Mouse (Mus musculus) megakaryocyte-erythroid progenitor cell, adult 5-6 weeks (primary cell): Measurements from ENCODE around the gene Spata31d1d. TPM values are rescaled to one million over a fixed set of nuclear protein-coding genes. Genes with fewer than 3 reads are reported as not detected.

Experiments used
- ATAC-seq: replicated peaks from 2 replicates; pipeline ENCODE4 v1.8.0; 2016; ENCODE audit warnings: mild to moderate bottlenecking, inconsistent platforms; ENCODE audit not compliant: severe bottlenecking, poor library complexity, low FRiP score, low TSS enrichment
- total RNA-seq, 2 experiments: library from RNA; stranded (forward) in 1 of 2; stranded (reverse) in 1 of 2; fragments of 200-1000, 215-1000 nt in 1 of 2; fragments of >200 nt in 1 of 2; fragmentation: Nextera tagmentation in 1 of 2; gene quantifications; 2 replicates each; pipeline ENCODE4 v1.2.3; 2014 to 2017

Spata31d1d gene
- total RNA-seq, 2 experiments from 2014 or later, result 0.42 TPM; not detected in 1

DNA sequence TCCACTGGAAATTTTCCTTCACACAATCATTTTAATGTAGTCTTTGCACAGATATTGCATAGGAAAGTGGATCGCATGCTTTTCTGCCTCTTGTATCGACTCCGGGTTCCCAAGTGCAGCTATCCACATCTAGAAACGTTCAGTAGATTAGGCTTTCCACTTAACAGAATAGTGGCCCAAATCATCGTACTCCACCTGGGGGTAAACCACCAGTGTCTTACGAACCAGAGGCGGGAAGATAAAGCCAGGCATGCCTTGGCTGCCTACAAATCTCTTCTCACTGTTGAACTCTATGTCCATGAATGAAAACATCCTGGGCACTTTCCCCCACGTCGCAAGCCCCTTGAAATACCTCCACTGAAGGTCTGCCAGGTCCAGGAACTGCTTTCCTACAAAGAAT, 42.2 kb downstream of the Spata31d1d start:
- ATAC-seq, result peak; percentile 74

DNA sequence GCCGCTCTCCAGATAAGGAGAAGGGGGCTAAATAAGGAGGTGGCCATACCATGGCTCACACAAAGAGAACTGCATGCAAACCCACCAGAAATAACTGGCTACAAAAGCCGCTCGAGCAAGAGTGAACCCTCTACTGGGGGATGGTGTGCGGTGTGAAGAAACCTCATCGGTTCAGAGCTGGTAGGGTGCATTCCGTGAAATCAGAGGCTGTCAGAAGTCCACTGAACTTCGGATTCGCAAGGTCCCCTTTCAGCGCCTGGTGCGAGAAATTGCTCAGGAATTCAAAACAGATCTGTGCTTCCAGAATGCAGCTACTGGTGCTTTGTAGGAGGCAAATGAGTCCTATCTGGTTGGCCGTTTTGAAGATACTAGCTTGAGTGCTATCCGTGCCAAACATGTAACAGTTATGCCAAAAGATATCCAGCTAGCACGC, 43.2 kb downstream of the Spata31d1d start:
- no peak for ATAC-seq

DNA sequence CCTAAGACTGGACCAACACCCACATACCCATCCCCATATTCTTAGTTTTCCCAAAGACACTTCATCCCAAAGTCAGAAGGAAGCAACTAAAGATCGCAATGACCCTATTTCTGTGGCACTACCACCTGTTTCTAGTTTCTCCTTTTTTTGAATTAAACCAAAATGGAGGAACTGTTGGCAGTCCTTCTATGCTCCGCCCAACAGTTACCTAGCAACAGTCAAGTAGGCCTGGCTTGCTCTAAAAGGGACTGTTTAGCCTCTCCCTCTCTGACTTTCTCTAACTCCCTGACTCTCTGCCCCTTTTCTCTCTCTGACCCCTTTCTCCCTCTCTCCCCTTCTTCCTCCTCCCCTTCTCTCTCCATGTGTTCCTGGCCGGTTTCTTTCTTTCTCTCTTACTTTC, 46.3 kb downstream of the Spata31d1d start:
- no peak for ATAC-seq

DNA sequence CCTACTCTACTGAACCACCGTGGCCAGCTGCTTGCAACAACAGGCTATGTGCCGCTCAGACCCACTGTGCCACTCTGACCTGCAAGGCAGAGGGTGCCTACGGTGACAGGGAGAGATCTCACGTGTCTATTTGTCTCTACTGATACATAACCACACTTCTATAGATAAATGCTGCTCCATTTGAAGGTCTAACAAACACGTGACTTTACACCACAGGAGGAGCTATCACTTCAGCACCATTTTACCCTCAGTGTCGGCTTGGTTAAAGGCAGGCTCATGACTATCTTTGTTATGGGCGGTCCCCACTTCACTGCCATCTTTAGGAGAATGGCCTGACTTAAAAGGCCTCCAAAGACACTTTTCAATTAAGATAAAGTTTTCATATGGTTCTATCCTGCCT, 48.9 kb downstream of the Spata31d1d start:
- peak; percentile 91 for ATAC-seq

DNA sequence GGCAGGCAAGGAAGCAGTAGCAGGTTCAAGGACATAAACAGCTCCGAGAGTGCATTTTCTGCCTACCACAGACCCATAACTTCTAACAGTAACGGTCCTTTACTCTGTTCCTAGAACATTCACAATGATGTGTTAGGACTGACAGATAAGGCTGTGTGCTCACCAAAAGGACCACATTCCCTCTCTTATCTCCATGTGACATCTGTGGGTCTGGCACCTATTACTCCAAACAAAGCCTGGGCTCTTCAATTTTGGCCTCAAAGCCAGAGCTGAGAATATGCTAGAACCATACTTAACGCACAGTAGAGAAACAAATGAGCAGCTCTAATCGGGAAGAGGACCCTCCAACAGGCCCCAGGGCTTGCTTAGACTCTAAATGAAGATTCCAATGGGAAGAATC, 51.6 kb downstream of the Spata31d1d start:
- no peak for ATAC-seq

DNA sequence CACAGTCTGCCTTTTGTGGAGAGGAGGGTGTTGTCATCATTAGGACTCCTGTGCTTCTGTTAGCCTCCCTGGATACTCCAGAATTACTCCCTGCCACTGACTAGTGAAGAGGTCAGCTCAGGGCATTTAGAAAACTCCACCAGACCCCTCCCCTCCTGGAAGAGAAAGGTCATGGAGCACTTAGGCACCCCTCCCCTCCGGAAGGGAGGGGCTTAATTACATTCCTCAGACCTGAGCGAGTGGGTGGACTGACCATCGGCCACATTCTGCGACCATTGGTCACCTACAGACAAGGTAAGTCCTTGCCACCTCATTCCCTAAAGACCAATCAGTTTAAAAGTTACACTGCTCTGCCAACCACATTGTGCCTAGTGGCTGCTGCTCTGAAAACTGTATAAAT, 52.2 kb downstream of the Spata31d1d start:
- no peak for ATAC-seq

DNA sequence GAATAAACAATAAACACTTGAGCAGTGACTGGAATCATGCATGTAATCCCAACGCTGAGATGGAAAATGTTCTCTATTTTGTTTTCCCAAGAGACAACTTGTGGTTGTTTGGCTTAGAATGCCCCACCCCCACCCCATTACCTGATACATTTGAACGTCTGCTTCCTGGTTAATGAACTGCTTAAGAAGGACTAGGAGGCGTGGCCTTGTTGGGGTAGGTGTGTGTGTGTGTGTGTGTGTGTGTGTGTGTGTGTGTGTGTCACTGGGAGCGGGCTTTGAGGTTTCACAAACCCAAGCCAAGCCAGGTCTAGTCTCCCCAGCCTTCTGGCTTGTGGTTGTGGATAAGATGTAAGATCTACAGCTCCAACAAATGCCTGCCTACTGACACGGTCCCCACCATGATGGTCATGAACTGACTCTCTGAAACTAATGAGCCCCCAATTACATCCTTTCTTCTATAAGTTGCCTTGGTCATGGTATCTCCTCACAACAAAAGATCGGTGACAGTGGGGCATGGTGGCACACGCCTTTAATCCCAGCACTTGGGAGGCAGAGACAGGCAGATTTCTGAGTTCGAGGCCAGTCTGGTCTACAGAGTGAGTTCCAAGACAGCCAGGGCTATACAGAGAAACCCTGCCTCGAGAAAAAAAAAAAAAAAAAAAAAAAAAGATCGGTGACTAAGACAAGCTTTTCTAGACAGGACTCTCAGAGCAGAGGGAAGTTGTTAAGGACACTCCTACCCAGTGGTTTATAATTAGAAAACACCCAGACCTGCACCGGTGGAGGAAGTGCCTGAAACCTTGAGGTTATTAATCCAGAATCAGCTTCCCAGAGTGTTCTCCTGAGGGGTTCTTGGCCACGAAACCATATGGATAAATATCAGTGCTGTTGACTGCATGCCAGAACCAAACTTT, 55.0 kb downstream of the Spata31d1d start:
- ATAC-seq, result no peak; the same call in 1 of the 2 replicates

Other genes starting within 250 kb of the Spata31d1d start
- 49.2 and 59.4 TPM in 2 replicates for gene Agtpbp1, start 146.5 kb downstream of the Spata31d1d start, total RNA-seq (2014; fragmentation: Nextera tagmentation)
- gene Agtpbp1, start 146.5 kb downstream of the Spata31d1d start, total RNA-seq (2017), result 67.9 and 69.6 TPM in 2 replicates
- 76.9 and 107 TPM in 2 replicates for gene Naa35, start 146.5 kb downstream of the Spata31d1d start, total RNA-seq (2014; fragmentation: Nextera tagmentation)
- gene Naa35, start 146.5 kb downstream of the Spata31d1d start, total RNA-seq (2017), result 38.5 and 58.0 TPM in 2 replicates
- 69.6 and 76.7 TPM in 2 replicates for gene Golm1, start 55.9 kb downstream of the Spata31d1d start, total RNA-seq (2014; fragmentation: Nextera tagmentation)
- gene Golm1, start 55.9 kb downstream of the Spata31d1d start, total RNA-seq (2017), result 101 and 137 TPM in 2 replicates
- not detected in 2 replicates for gene 4921517D22Rik, start 37.6 kb downstream of the Spata31d1d start, total RNA-seq (2014; fragmentation: Nextera tagmentation)
- not detected in 2 replicates for gene 4921517D22Rik, start 37.6 kb downstream of the Spata31d1d start, total RNA-seq (2017)
- 0.28 TPM in 1 of 2 replicates, not detected in the other for gene Spata31d1a, start 21.4 kb downstream of the Spata31d1d start, total RNA-seq (2014; fragmentation: Nextera tagmentation)
- not detected in 2 replicates for gene Spata31d1a, start 21.4 kb downstream of the Spata31d1d start, total RNA-seq (2017)
- not detected in 2 replicates for gene Spata31d1b, start 19.5 kb downstream of the Spata31d1d start, total RNA-seq (2014; fragmentation: Nextera tagmentation)
- not detected in 2 replicates for gene Spata31d1b, start 19.5 kb downstream of the Spata31d1d start, total RNA-seq (2017)
- not detected in 2 replicates for gene 1700014D04Rik, start 15.0 kb upstream of the Spata31d1d start, total RNA-seq (2014; fragmentation: Nextera tagmentation)
- gene 1700014D04Rik, start 15.0 kb upstream of the Spata31d1d start, total RNA-seq (2017), result 0.19 and 0.38 TPM in 2 replicates
- gene Isca1, start 38.1 kb upstream of the Spata31d1d start, total RNA-seq (2014; fragmentation: Nextera tagmentation), result 160 and 164 TPM in 2 replicates
- gene Isca1, start 38.1 kb upstream of the Spata31d1d start, total RNA-seq (2017), result 73.3 and 92.6 TPM in 2 replicates
- gene Gm49354, start 50.5 kb upstream of the Spata31d1d start, total RNA-seq (2014; fragmentation: Nextera tagmentation), result not detected in 2 replicates
- not detected in 2 replicates for gene Gm49354, start 50.5 kb upstream of the Spata31d1d start, total RNA-seq (2017)
- 169 and 191 TPM in 2 replicates for gene Tut7, start 91.4 kb upstream of the Spata31d1d start, total RNA-seq (2014; fragmentation: Nextera tagmentation)
- 249 and 329 TPM in 2 replicates for gene Tut7, start 91.4 kb upstream of the Spata31d1d start, total RNA-seq (2017)